Mouse (Mus musculus): ENCODE measurements at regions not wholly inside any gene's neighbourhood (a gene's known extent, or its start where the extent isn't known, plus 50 kb on each side); places are given as distances from the start of the nearest gene placed in this dataset.
A peak's percentile ranks its signal among the peaks of the same experiment; 100 is the strongest.

GRCm38 (mm10) chr4:45695239-45695638 lies 103.6 kb upstream of the Aldh1b1 start:
- H3K4me3 ChIP-seq = no peak overlapping the region
- H3K27me3 ChIP-seq = peaks cover 4% of the 10 kb centered on the region
- no peak overlapping the region for H3K27ac ChIP-seq (replicated peaks)
- ATAC-seq (ENCODE audit: low FRiP score, low read depth) = no peak
- H3K36me3 ChIP-seq = no peaks in the 10 kb centered on the region
- WGBS = 70% methylated on average over 1 of the region's 1 CpGs
- no peak overlapping the region for H3K9ac ChIP-seq (replicated peaks)
- H3K9me3 ChIP-seq = peaks cover 3% of the 10 kb centered on the region; the same call in 1 of the 2 replicates
- no peak overlapping the region for H3K4me2 ChIP-seq (replicated peaks)
- peaks cover 4% of the 10 kb centered on the region for H3K4me1 ChIP-seq

GRCm38 (mm10) chr4:45689991-45690916 lies 108.6 kb upstream of the Aldh1b1 start:
- 69% methylated on average over 12 of the region's 12 CpGs for WGBS
- H3K4me3 ChIP-seq = no peak overlapping the region
- no peak overlapping the region for H3K9ac ChIP-seq (replicated peaks)
- H3K9me3 ChIP-seq = peaks cover 3% of the 10 kb centered on the region; the same call in 1 of the 2 replicates
- H3K4me1 ChIP-seq = peaks cover 22% of the 10 kb centered on the region
- no peaks in the 10 kb centered on the region for H3K36me3 ChIP-seq
- peak overlapping the region; percentile 64 for H3K27ac ChIP-seq (replicated peaks)
- no peak overlapping the region for H3K4me2 ChIP-seq (replicated peaks)
- 0 out of 2 replicates have a peak, but pooled peaks cover 7% of the 10 kb centered on the region for H3K27me3 ChIP-seq
- ATAC-seq (ENCODE audit: low FRiP score, low read depth) = no peak

- Histone ChIP-seq H3K4me1 (peaks cover 22% of the 10 kb centered on the region), H3K9me3 (peaks cover 3% of the 10 kb centered on the region; the same call in 1 of the 2 replicates), H3K4me3 (no peak overlapping the region), H3K27me3 (0 out of 2 replicates have a peak, but pooled peaks cover 8% of the 10 kb centered on the region), H3K27ac (replicated peaks) (peak overlapping the region; percentile 64), H3K4me2 (replicated peaks) (no peak overlapping the region), H3K9ac (replicated peaks) (0 out of 2 replicates have a peak overlapping the region, but pooled peaks have one; percentile 15), H3K36me3 (no peaks in the 10 kb centered on the region)
- WGBS = 17% methylated on average over 5 of the region's 5 CpGs
- no peak for ATAC-seq (ENCODE audit: low FRiP score, low read depth)
Measured at GRCm38 (mm10) chr4:45689572-45689971, 109.2 kb upstream of the Aldh1b1 start.

GRCm38 (mm10) chr4:45688233-45688632 lies 110.6 kb upstream of the Aldh1b1 start:
- ATAC-seq (ENCODE audit: low FRiP score, low read depth) = no peak
- Histone ChIP-seq H3K27ac (replicated peaks) (no peak overlapping the region), H3K4me2 (replicated peaks) (no peak overlapping the region), H3K4me3 (no peak overlapping the region), H3K36me3 (no peaks in the 10 kb centered on the region), H3K9ac (replicated peaks) (no peak overlapping the region), H3K4me1 (peaks cover 22% of the 10 kb centered on the region), H3K27me3 (0 out of 2 replicates have a peak, but pooled peaks cover 13% of the 10 kb centered on the region), H3K9me3 (peaks cover 3% of the 10 kb centered on the region; the same call in 1 of the 2 replicates)
- WGBS = 77% methylated on average over 7 of the region's 7 CpGs

- Histone ChIP-seq H3K27me3 (0 out of 2 replicates have a peak, but pooled peaks cover 24% of the 10 kb centered on the region), H3K9me3 (no peaks in the 10 kb centered on the region), H3K9ac (replicated peaks) (no peak overlapping the region), H3K4me1 (peaks cover 16% of the 10 kb centered on the region), H3K4me3 (no peak overlapping the region), H3K27ac (replicated peaks) (no peak overlapping the region), H3K36me3 (no peaks in the 10 kb centered on the region), H3K4me2 (replicated peaks) (no peak overlapping the region)
- ATAC-seq (ENCODE audit: low FRiP score, low read depth) = no peak
- 80% methylated on average over 3 of the region's 3 CpGs for WGBS
Measured at GRCm38 (mm10) chr4:45685031-45685430, 113.8 kb upstream of the Aldh1b1 start.

- Histone ChIP-seq H3K4me2 (replicated peaks) (no peak overlapping the region), H3K9ac (replicated peaks) (no peak overlapping the region), H3K27me3 (0 out of 2 replicates have a peak, but pooled peaks cover 17% of the 10 kb centered on the region), H3K4me3 (no peak overlapping the region), H3K4me1 (peaks cover 5% of the 10 kb centered on the region; the same call in 1 of the 2 replicates), H3K9me3 (no peaks in the 10 kb centered on the region), H3K27ac (replicated peaks) (no peak overlapping the region), H3K36me3 (no peaks in the 10 kb centered on the region)
- no peak for ATAC-seq (ENCODE audit: low FRiP score, low read depth)
- WGBS = 93% methylated on average over 3 of the region's 3 CpGs
Measured at GRCm38 (mm10) chr4:45683205-45683604, 115.6 kb upstream of the Aldh1b1 start.

- no peak overlapping the region for H3K4me3 ChIP-seq
- peaks cover 4% of the 10 kb centered on the region; the same call in 1 of the 2 replicates for H3K4me1 ChIP-seq
- WGBS = 89% methylated on average over 8 of the region's 8 CpGs
- H3K27ac ChIP-seq (replicated peaks) = no peak overlapping the region
- no peaks in the 10 kb centered on the region for H3K9me3 ChIP-seq
- H3K4me2 ChIP-seq (replicated peaks) = no peak overlapping the region
- no peaks in the 10 kb centered on the region for H3K36me3 ChIP-seq
- peaks cover 20% of the 10 kb centered on the region; the same call in 1 of the 2 replicates for H3K27me3 ChIP-seq
- no peak overlapping the region for H3K9ac ChIP-seq (replicated peaks)
- ATAC-seq (ENCODE audit: low FRiP score, low read depth) = no peak
Measured at GRCm38 (mm10) chr4:45682746-45683145, 116.1 kb upstream of the Aldh1b1 start.

GRCm38 (mm10) chr4:45676137-45676536 lies 122.7 kb upstream of the Aldh1b1 start:
- 78% methylated on average over 6 of the region's 6 CpGs for WGBS
- Histone ChIP-seq H3K27ac (replicated peaks) (no peak overlapping the region), H3K4me3 (no peak overlapping the region), H3K9ac (replicated peaks) (no peak overlapping the region), H3K4me1 (peaks cover 18% of the 10 kb centered on the region), H3K36me3 (no peaks in the 10 kb centered on the region), H3K27me3 (peaks cover 41% of the 10 kb centered on the region), H3K4me2 (replicated peaks) (no peak overlapping the region), H3K9me3 (no peaks in the 10 kb centered on the region)
- no peak for ATAC-seq (ENCODE audit: low FRiP score, low read depth)

GRCm38 (mm10) chr4:45674291-45674690 lies 124.5 kb upstream of the Aldh1b1 start:
- Histone ChIP-seq H3K27me3 (peaks cover 41% of the 10 kb centered on the region), H3K9me3 (no peaks in the 10 kb centered on the region), H3K36me3 (no peaks in the 10 kb centered on the region), H3K4me1 (peaks cover 18% of the 10 kb centered on the region), H3K4me2 (replicated peaks) (no peak overlapping the region), H3K4me3 (no peak overlapping the region), H3K9ac (replicated peaks) (no peak overlapping the region), H3K27ac (replicated peaks) (no peak overlapping the region)
- no peak for ATAC-seq (ENCODE audit: low FRiP score, low read depth)
- WGBS = 91% methylated on average over 10 of the region's 10 CpGs

GRCm38 (mm10) chr4:45673081-45673819 lies 125.6 kb upstream of the Aldh1b1 start:
- no peaks in the 10 kb centered on the region for H3K36me3 ChIP-seq
- H3K9me3 ChIP-seq = no peaks in the 10 kb centered on the region
- no peak overlapping the region for H3K27ac ChIP-seq (replicated peaks)
- H3K9ac ChIP-seq (replicated peaks) = no peak overlapping the region
- 51% methylated on average over 16 of the region's 16 CpGs for WGBS
- peaks cover 41% of the 10 kb centered on the region for H3K27me3 ChIP-seq
- no peak overlapping the region for H3K4me2 ChIP-seq (replicated peaks)
- peaks cover 18% of the 10 kb centered on the region for H3K4me1 ChIP-seq
- H3K4me3 ChIP-seq = no peak overlapping the region
- ATAC-seq (ENCODE audit: low FRiP score, low read depth) = 0 out of 2 replicates have a peak, but pooled peaks have one; percentile 16

- H3K36me3 ChIP-seq = no peaks in the 10 kb centered on the region
- H3K4me1 ChIP-seq = peaks cover 18% of the 10 kb centered on the region
- no peaks in the 10 kb centered on the region for H3K9me3 ChIP-seq
- no peak overlapping the region for H3K4me2 ChIP-seq (replicated peaks)
- 45% methylated on average over 16 of the region's 16 CpGs for WGBS
- H3K4me3 ChIP-seq = no peak overlapping the region
- H3K27ac ChIP-seq (replicated peaks) = no peak overlapping the region
- no peak for ATAC-seq (ENCODE audit: low FRiP score, low read depth)
- H3K9ac ChIP-seq (replicated peaks) = no peak overlapping the region
- H3K27me3 ChIP-seq = peaks cover 35% of the 10 kb centered on the region
Measured at GRCm38 (mm10) chr4:45672262-45673076, 126.4 kb upstream of the Aldh1b1 start.
